Mouse (Mus musculus) embryo, embryonic 11.5 days (tissue): Measurements from ENCODE around the gene 1700025B11Rik.
"Not testable (repeated sequence)": the region's sequence is repeated elsewhere in the genome, so short reads cannot be mapped to it uniquely, and the experiment has no call there.

Experiments
- DNase-seq: peaks from one replicate; pipeline ENCODE4 v3.0.0-alpha.2; 2012; ENCODE audit warnings: low read depth, low spot score

The 1700025B11Rik gene

GRCm38 (mm10) chr15:77561792-77562191 is at the start of gene 1700025B11Rik:
Gene 1700025B11Rik, minus strand, starts transcription at chr15:77561892.
- DNase-seq: no peak

- DNase-seq: no peak
These were observed 44.4 kb upstream of the 1700025B11Rik start for GRCm38 (mm10) chr15:77606069-77606468.

- no peak for DNase-seq
These were observed 37.3 kb upstream of the 1700025B11Rik start, which contains the start of gene Gm36245 for GRCm38 (mm10) chr15:77598958-77599357. Gene Gm36245, plus strand, starts transcription at chr15:77599258.

GRCm38 (mm10) chr15:77598429-77598828 is 36.7 kb upstream of the 1700025B11Rik start:
- no peak for DNase-seq

GRCm38 (mm10) chr15:77595961-77596360 is 34.3 kb upstream of the 1700025B11Rik start, which contains the start of gene Apol10b:
Gene Apol10b, minus strand, starts transcription at chr15:77596125.
- DNase-seq: no peak

DNA sequence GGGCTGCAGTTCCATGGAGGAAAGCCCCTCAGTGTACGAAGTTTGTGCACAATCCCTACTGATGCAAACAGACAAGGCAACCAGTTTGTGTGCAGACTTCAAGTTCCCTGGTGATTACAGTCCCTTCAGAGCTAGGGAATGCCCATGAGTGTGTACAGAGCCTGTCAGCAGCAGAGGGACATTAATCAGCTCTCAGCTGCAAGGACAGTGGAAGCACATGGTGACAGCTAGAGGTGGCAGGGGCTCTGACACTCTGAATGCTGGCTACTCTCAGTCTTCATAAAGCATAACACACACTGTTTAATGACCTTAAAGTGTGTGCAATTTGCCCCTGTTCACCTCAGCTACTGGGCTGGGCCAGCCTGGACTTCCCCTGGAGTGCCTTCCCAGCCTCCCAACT is 31.9 kb upstream of the 1700025B11Rik start:
- DNase-seq: no peak

DNA sequence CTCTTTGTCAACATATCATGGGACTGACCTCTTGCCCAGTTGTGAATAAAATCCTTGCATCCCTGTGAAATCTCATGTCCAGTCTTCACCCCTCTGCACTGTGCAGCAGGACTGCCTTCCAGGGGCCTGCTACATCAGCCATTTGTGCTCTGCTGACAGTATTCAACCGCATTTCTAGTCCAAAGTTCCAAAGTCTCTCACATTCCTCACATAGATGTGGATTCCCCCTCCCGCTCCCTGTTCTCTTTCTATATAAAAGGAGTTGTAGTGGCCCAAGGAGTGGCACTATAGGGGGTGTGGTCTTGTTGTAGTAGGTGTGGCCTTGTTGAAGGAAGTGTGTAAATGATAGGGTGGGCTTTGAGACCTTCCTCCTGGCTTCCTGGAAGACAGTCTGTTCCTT is 29.2 kb upstream of the 1700025B11Rik start:
- no peak for DNase-seq

- no peak for DNase-seq
These were observed 27.3 kb upstream of the 1700025B11Rik start for GRCm38 (mm10) chr15:77588981-77589380.

- DNase-seq: no peak
These were observed 25.3 kb upstream of the 1700025B11Rik start for GRCm38 (mm10) chr15:77587026-77587425.

DNA sequence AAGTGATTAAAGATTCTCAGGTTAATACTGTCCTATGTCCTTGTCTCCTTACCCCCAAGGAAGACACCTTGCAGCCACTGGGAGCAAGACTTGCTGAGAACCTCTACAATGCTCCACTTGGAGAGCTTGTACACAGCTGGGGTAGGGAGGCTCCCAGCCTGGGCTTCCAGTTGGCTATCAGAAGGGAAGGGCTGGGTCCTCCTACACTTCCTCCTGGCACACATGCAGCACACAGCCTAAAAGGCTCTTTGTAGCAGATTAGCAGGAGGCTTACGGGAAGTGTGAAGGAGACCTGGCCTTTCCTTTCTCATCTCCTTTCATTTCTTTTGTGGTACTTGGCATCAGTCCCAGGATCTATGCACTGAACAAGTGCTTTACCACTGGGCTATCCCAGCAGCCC is 20.0 kb upstream of the 1700025B11Rik start:
- no peak for DNase-seq

GRCm38 (mm10) chr15:77579311-77579710 is 17.6 kb upstream of the 1700025B11Rik start:
- no peak for DNase-seq

DNA sequence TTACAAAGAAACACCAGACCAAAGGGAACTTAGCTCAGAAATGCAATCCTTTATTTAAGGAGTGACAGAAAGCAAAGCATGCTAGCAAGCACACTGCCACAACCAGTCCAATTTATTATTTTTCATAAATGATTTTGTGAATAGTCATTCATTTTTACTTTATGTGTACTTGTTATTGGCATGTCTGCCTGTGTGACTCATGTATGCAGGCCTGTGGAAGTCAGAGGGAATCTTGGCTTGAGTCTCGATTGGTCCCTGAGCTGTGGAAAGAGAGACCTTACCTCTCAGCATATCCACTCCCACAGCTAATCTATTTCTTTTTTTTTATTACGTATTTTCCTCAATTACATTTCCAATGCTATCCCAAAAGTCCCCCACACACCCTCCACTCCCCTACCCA is 17.1 kb upstream of the 1700025B11Rik start:
- no peak for DNase-seq

- no peak for DNase-seq
These were observed 1.5 kb upstream of the 1700025B11Rik start for GRCm38 (mm10) chr15:77563219-77563618.

GRCm38 (mm10) chr15:77539221-77539620 is 22.5 kb downstream of the 1700025B11Rik start:
- not testable (repeated sequence) for DNase-seq

GRCm38 (mm10) chr15:77533216-77533615 is 28.5 kb downstream of the 1700025B11Rik start, which contains the start of gene Apol7c:
Gene Apol7c, minus strand, starts transcription at chr15:77533316.
- DNase-seq: no peak

DNA sequence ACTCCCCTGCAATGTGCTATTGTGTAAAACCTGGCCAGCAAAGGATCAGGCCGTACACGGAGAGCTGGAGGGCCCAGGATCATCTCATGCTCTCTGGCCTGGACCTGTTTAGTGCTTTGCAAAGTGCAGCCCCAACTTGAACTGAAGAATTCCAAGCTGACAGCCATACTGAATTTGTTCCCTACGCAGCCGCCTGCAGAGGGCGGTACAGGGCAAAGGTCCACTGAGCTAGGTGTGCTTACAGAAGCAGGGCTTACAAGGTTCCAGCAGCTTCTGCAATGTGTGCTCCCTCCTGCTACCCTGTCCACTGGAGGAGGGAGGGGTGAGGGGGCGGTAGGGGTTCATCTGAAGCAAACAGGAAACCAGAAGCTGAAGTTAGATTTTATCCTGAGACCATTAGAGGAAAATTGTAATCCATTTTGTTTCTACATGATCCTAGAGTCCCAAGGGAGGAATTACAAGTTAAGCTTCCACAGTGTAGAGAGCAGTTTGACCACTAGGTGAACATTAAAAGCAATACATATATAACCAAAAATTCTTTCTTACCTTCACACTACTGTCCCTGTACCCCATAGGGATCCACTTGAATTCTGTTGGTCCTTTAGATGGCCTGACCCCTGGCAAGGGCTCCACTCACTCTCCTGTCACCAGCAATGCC is 38.4 kb downstream of the 1700025B11Rik start:
- DNase-seq: not testable (repeated sequence)

- DNase-seq: not testable (repeated sequence)
These were observed 41.1 kb downstream of the 1700025B11Rik start for GRCm38 (mm10) chr15:77520596-77520995.
